Mouse (Mus musculus) spleen, adult 2 months (tissue): ENCODE data around the gene Tdpoz5. TPM values are rescaled to one million over a fixed set of nuclear protein-coding genes. Genes with fewer than 3 reads are reported as not detected.
"Not testable (repeated sequence)": the region's sequence is repeated elsewhere in the genome, so short reads cannot be mapped to it uniquely, and the experiment has no call there.

Experiments used
- DNase-seq, 2 experiments: peaks; one replicate each; pipeline versions ENCODE4 v3.0.0 to v3.0.0-alpha.2; 2012 to 2021; ENCODE audit warnings: low spot score in 2 of 2, low read depth in 1 of 2
- H3K27ac ChIP-seq: fragments of 200-500 bp; 2 replicates; pipeline ENCODE4 v1.5.1; 2012; ENCODE audit warnings: low read length, inconsistent platforms; ENCODE audit not compliant: insufficient read depth
- H3K27me3 ChIP-seq: fragments of 200-500 bp; 2 replicates; pipeline ENCODE4 v1.6.1; 2012; ENCODE audit warnings: mild to moderate bottlenecking, moderate library complexity, low read length, inconsistent platforms; ENCODE audit not compliant: control insufficient read depth, insufficient read depth
- H3K36me3 ChIP-seq: fragments of 200-500 bp; 2 replicates; pipeline ENCODE4 v1.6.1; 2012; ENCODE audit warnings: mild to moderate bottlenecking, low read length, inconsistent platforms; ENCODE audit not compliant: control insufficient read depth, insufficient read depth
- H3K4me1 ChIP-seq: fragments of 200-500 bp; 2 replicates; pipeline ENCODE4 v1.6.1; 2011; ENCODE audit warnings: inconsistent platforms; ENCODE audit not compliant: control insufficient read depth, insufficient read depth, insufficient read length
- H3K4me3 ChIP-seq: fragments of 200-500 bp; 2 replicates; pipeline ENCODE4 v1.5.1; 2011; ENCODE audit warnings: mild to moderate bottlenecking, inconsistent platforms; ENCODE audit not compliant: insufficient read depth, insufficient read length; ENCODE audit errors: extremely low read depth
- WGBS: fragments of 180-500 bp; shearing (Covaris S2); methylation state at CpG from one replicate; pipeline ENCODE4 v1.1.7; 2018; 5-methylcytosine and 5-hydroxymethylcytosine counted together
- polyA plus RNA-seq: library from polyadenylated mRNA; depleted of rRNA; stranded (reverse); fragments of >200 nt; gene quantifications from 2 replicates; pipeline ENCODE4 v1.2.3, GENCODE M21; 2012; rRNA removed

The Tdpoz5 gene
- polyA plus RNA-seq, result not detected in 2 replicates

- H3K27ac ChIP-seq, result not testable (repeated sequence)
These were observed at the start of gene Tdpoz5 for GRCm38 (mm10) chr3:93961214-93961613. Gene Tdpoz5, minus strand, starts transcription at chr3:93961314.

GRCm38 (mm10) chr3:93968938-93969337 lies 7.8 kb upstream of the Tdpoz5 start:
- not testable (repeated sequence) for DNase-seq, H3K4me1 ChIP-seq, H3K27ac ChIP-seq, H3K4me3 ChIP-seq, H3K36me3 ChIP-seq, H3K27me3 ChIP-seq
- 86% methylated on average over 6 of the region's 6 CpGs for WGBS

More at GRCm38 (mm10) chr3:93961214-93961613, at the start of gene Tdpoz5:
- DNase-seq, H3K4me1 ChIP-seq, H3K4me3 ChIP-seq, H3K36me3 ChIP-seq, H3K27me3 ChIP-seq: not testable (repeated sequence)
- WGBS, result 75% methylated on average over 3 of the region's 4 CpGs

- not testable (repeated sequence) for DNase-seq, H3K27me3 ChIP-seq, H3K4me3 ChIP-seq, H3K27ac ChIP-seq, H3K36me3 ChIP-seq, H3K4me1 ChIP-seq
- WGBS, result 73% methylated on average over 4 of the region's 4 CpGs
These were observed 17.7 kb downstream of the Tdpoz5 start, which contains the start of gene Gm9117 for GRCm38 (mm10) chr3:93943443-93943842. Gene Gm9117, minus strand, starts transcription at chr3:93943543.

GRCm38 (mm10) chr3:93938386-93938785 lies 22.7 kb downstream of the Tdpoz5 start:
- not testable (repeated sequence) for H3K27ac ChIP-seq, H3K36me3 ChIP-seq, DNase-seq, H3K4me3 ChIP-seq, H3K27me3 ChIP-seq, H3K4me1 ChIP-seq
- 67% methylated on average over 1 of the region's 3 CpGs for WGBS

Other genes starting within 250 kb of the Tdpoz5 start
- not detected in 2 replicates for gene Gm5773, start 188.3 kb downstream of the Tdpoz5 start, polyA plus RNA-seq
- not detected in 2 replicates for gene Tdpoz4, start 164.9 kb downstream of the Tdpoz5 start, polyA plus RNA-seq
- not detected in 2 replicates for gene Tdpoz3, start 135.3 kb downstream of the Tdpoz5 start, polyA plus RNA-seq
- gene Gm9117, start 17.8 kb downstream of the Tdpoz5 start, polyA plus RNA-seq, result not detected in 2 replicates
- gene Gm9125, start 93.6 kb upstream of the Tdpoz5 start, polyA plus RNA-seq, result not detected in 2 replicates
- not detected in 2 replicates for gene Gm10697, start 111.3 kb upstream of the Tdpoz5 start, polyA plus RNA-seq
- not detected in 2 replicates for gene Gm10696, start 216.9 kb upstream of the Tdpoz5 start, polyA plus RNA-seq
- not detected in 2 replicates for gene Gm5286, start 235.4 kb upstream of the Tdpoz5 start, polyA plus RNA-seq